Mouse (Mus musculus) C2C12 (cell line): Measurements from ENCODE around the gene Gm4869. TPM values are rescaled to one million over a fixed set of nuclear protein-coding genes. Genes with fewer than 3 reads are reported as not detected.
"Not testable (repeated sequence)": the region's sequence is repeated elsewhere in the genome, so short reads cannot be mapped to it uniquely, and the experiment has no call there.

Experiments
- H3K27me3 ChIP-seq: one replicate; pipeline ENCODE4 v1.6.1; 2011; ENCODE audit not compliant: control insufficient read depth, insufficient read depth, insufficient read length
- H3K36me3 ChIP-seq: one replicate; pipeline ENCODE4 v1.6.1; 2011; ENCODE audit not compliant: control insufficient read depth, insufficient read depth
- H3K4me3 ChIP-seq: one replicate; pipeline ENCODE4 v1.5.1; 2011; ENCODE audit warnings: mild to moderate bottlenecking, control low read depth; ENCODE audit not compliant: poor library complexity, insufficient read depth, severe bottlenecking
- H3K79me2 ChIP-seq: one replicate; pipeline ENCODE4 v1.6.1; 2011; ENCODE audit not compliant: control insufficient read depth, insufficient read depth
- H3K79me3 ChIP-seq: one replicate; pipeline ENCODE4 v1.6.1; 2011; ENCODE audit warnings: low read depth, control low read depth
- H3ac ChIP-seq: one replicate; pipeline ENCODE3; 2011; ENCODE audit warnings: low read depth; ENCODE audit not compliant: control insufficient read depth, insufficient read length
- CEBPB ChIP-seq: IDR thresholded peaks from one replicate; pipeline ENCODE4 v1.6.1; 2011; ENCODE audit warnings: low read depth, mild to moderate bottlenecking, control low read depth, moderate library complexity
- CTCF ChIP-seq: IDR thresholded peaks from one replicate; pipeline ENCODE4 v1.5.1; 2011; ENCODE audit not compliant: control insufficient read depth, insufficient read depth, insufficient read length
- FOSL1 ChIP-seq: IDR thresholded peaks from one replicate; pipeline ENCODE4 v1.8.0; 2011; ENCODE audit warnings: mild to moderate bottlenecking, low read length; ENCODE audit not compliant: poor library complexity, insufficient read depth, severe bottlenecking
- MAX ChIP-seq: IDR thresholded peaks from one replicate; pipeline ENCODE4 v1.6.1; 2011; ENCODE audit warnings: mild to moderate bottlenecking, control low read depth
- MYOD1 ChIP-seq: IDR thresholded peaks from one replicate; pipeline ENCODE4 v1.6.1; 2011; ENCODE audit warnings: low read depth; ENCODE audit not compliant: control insufficient read depth, insufficient read length
- MYOG ChIP-seq: IDR thresholded peaks from one replicate; pipeline ENCODE4 v1.6.1; 2011; ENCODE audit not compliant: control insufficient read depth, insufficient read length; ENCODE audit errors: extremely low read depth
- USF1 ChIP-seq: IDR thresholded peaks from one replicate; pipeline ENCODE4 v1.6.1; 2011; ENCODE audit warnings: low read depth, mild to moderate bottlenecking, control low read depth, moderate library complexity
- polyA plus RNA-seq: library from polyadenylated mRNA; unstranded; fragments of >200 nt; fragmentation: generic; extraction: Trizol; gene quantifications from one replicate; pipeline ENCODE4 v1.2.1, GENCODE M21; 2012; ENCODE audit warnings: missing spikeins

The Gm4869 gene
- polyA plus RNA-seq, 1 experiment, result 0.01 TPM

DNA sequence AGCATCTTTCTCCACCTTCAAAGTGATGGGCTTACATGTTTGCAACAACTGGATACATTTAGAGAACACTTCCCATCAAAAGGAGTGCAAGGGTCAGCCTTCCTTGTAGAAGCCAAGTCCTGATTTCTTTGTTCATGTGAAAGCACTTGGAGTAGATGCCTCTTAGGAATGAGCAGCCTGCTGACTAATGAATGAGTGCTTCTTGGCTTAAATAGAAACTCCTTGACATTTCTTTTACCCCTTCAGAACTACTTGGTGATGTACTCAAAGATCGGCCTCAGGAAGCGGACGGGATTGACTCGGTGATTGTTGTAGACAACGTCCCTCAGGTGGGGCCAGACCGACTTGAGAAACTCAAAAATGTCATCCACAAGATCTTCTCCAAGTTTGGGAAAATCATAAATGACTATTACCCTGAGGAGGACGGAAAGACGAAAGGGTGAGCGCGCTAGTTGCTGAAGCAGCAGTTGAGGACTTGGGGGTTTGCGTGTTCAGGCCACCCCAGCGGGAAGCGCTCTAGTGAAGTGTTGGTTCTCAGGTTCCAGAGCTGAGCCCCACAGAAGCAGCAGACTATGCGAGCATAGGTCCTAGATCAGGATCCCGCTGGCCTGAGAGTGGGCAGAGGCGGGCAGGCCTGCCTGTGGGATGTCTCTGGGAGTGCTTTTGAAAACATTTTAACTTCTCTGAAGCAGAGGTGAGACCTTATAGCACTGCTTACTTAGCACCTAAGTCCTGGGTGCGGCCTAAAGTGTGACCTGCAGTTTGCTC is 20.2 kb upstream of the Gm4869 start:
- H3K4me3 ChIP-seq, result no peak overlapping the region
- H3K79me2 ChIP-seq, result peaks cover 85% of the 10 kb centered on the region
- peaks cover 85% of the 10 kb centered on the region for H3K36me3 ChIP-seq
- H3ac ChIP-seq, result no peak overlapping the region
- peaks cover 67% of the 10 kb centered on the region for H3K79me3 ChIP-seq
- no peak for TF ChIP-seq CTCF
- no peak for TF ChIP-seq CEBPB
- no peak for TF ChIP-seq MYOG
- TF ChIP-seq FOSL1, result no peak
- no peak for TF ChIP-seq MAX
- TF ChIP-seq MYOD1, result no peak
- no peak for TF ChIP-seq USF1
- H3K27me3 ChIP-seq, result no peaks in the 10 kb centered on the region

DNA sequence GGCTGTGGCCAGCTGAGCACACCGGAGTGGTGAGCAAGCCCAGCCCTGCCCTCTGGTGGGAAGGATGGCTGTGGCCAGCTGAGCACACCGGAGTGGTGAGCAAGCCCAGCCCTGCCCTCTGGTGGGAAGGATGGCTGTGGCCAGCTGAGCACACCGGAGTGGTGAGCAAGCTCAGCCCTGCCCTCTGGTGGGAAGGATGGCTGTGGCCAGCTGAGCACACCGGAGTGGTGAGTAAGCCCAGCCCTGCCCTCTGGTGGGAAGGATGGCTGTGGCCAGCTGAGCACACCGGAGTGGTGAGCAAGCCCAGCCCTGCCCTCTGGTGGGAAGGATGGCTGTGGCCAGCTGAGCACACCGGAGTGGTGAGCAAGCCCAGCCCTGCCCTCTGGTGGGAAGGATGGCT is 6.3 kb upstream of the Gm4869 start:
- not testable (repeated sequence) for H3ac ChIP-seq, H3K79me2 ChIP-seq, H3K27me3 ChIP-seq, H3K4me3 ChIP-seq, H3K79me3 ChIP-seq
- peaks cover 90% of the 10 kb centered on the region for H3K36me3 ChIP-seq

DNA sequence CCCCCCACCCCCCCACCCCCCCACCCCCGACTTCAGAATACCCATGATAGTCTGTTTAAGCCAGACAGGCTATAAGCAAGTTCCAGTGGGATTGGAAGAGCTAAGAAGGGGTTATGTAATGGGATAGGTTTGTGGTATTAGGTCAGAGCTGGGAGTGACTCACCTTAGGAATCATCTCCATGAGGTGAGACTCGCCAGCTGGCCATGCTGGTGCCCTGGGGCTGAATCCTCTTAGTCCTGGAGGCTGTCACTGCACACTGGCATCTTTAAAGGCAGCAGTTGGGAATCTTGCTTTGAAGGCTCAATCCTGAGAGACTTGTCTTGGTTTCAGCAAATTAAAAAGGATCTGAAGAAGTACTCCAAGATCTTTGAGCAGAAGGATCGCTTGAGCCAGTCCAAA is 4.0 kb upstream of the Gm4869 start:
- H3K4me3 ChIP-seq, result no peak overlapping the region
- TF ChIP-seq CTCF (no peak), MYOD1 (no peak), CEBPB (no peak), MAX (no peak), FOSL1 (no peak), USF1 (no peak), MYOG (no peak)
- H3K79me2 ChIP-seq, result no peaks in the 10 kb centered on the region
- H3K27me3 ChIP-seq, result no peaks in the 10 kb centered on the region
- H3K36me3 ChIP-seq, result peaks cover 89% of the 10 kb centered on the region
- H3ac ChIP-seq, result no peak overlapping the region
- peaks cover 1% of the 10 kb centered on the region for H3K79me3 ChIP-seq

DNA sequence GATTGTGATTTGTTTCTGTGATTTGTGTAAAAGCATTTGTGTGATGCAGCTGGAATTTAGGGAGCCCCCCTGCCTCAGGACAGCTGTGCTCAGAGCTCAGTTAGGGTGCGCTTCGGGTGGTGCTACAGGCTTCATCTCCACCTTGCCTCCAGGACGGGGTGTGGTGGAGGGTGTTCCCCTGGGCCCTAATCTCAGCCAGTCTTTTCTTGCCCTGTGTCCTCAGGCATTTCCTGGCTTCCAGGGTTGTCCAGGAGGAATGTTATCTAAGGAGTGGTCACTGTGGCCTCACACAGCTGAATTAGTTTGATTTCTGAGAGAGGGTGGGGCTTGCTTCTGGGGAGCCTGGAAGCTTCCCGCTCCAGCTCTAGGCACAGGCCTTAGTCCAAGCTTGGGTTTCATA is 1.4 kb upstream of the Gm4869 start:
- peaks cover 1% of the 10 kb centered on the region for H3K79me3 ChIP-seq
- H3K27me3 ChIP-seq, result no peaks in the 10 kb centered on the region
- H3K4me3 ChIP-seq, result no peak overlapping the region
- H3K79me2 ChIP-seq, result no peaks in the 10 kb centered on the region
- no peak overlapping the region for H3ac ChIP-seq
- peaks cover 70% of the 10 kb centered on the region for H3K36me3 ChIP-seq
- TF ChIP-seq USF1 (no peak), MYOD1 (no peak), FOSL1 (no peak), CTCF (no peak), CEBPB (no peak)

DNA sequence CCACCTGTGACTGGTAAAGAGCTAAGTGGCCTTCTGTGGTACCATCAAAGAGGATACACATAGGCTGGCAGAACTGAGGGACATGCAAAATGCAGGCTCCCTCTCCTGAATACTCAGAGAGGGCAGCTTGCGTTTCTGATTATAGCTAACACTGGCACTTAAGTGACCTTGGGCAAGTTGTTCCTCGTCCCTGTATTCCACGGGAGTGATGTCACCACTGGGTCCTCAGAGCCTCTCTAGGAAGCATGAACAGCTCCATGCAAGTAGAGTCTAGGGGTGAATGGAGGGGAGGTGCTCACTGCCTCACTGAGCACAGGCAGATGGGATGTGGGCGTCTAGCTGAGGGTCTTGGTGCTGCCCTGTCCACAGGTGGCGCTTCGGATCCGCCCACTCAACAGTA is 609 bp downstream of the Gm4869 start:
- Histone ChIP-seq H3K79me2 (no peaks in the 10 kb centered on the region), H3K27me3 (no peaks in the 10 kb centered on the region), H3K36me3 (peaks cover 53% of the 10 kb centered on the region), H3K4me3 (no peak overlapping the region), H3ac (no peak overlapping the region), H3K79me3 (no peaks in the 10 kb centered on the region)
- no peak for TF ChIP-seq USF1

DNA sequence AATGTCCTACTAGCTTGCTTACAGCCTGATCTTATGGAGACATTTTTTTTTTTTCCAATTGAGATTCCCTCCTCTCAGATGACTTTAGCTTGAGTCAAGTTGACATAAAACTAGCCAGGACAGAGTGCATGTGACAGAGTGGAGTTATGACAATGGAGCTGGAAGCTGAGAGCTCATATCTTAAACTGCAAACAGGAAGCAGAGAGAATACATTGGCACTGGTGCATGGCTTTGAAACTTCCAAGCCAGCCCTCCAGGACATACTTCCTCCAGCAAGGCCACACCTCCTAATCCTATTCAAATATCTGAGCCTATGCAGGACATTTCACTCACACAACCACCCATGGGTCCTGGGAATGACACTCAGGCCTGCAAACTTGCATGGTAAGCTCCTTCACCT is 9.0 kb downstream of the Gm4869 start:
- no peak overlapping the region for H3ac ChIP-seq
- no peak for TF ChIP-seq MYOD1
- no peak for TF ChIP-seq USF1
- TF ChIP-seq MAX, result no peak
- TF ChIP-seq CEBPB, result no peak
- TF ChIP-seq CTCF, result no peak
- TF ChIP-seq MYOG, result no peak
- TF ChIP-seq FOSL1, result no peak
- H3K79me2 ChIP-seq, result no peaks in the 10 kb centered on the region
- no peaks in the 10 kb centered on the region for H3K27me3 ChIP-seq
- H3K36me3 ChIP-seq, result no peaks in the 10 kb centered on the region
- H3K4me3 ChIP-seq, result no peak overlapping the region
- no peaks in the 10 kb centered on the region for H3K79me3 ChIP-seq

DNA sequence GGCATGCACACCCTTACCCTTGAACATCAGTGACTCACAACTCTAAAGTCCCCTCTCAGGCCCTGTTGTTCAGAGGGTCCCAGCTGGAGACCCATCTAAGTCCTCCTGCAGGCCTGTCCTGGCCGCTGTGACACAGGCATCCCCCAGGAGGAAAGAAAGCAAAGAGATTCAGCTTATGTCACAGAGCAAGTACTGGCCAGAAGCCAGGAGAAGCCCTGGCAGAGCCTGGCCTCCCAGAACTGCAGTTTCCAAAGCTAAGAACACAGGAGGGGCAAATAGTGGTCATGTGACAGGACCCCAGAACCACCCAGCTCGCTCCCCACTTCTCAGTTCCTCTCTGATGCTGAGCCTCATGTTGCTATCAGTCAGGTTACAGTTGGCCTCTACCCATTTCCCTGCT is 10.0 kb downstream of the Gm4869 start:
- H3K36me3 ChIP-seq, result no peaks in the 10 kb centered on the region
- no peak overlapping the region for H3ac ChIP-seq
- TF ChIP-seq MYOG, result no peak
- TF ChIP-seq USF1, result no peak
- no peaks in the 10 kb centered on the region for H3K27me3 ChIP-seq
- no peaks in the 10 kb centered on the region for H3K79me3 ChIP-seq
- no peak overlapping the region for H3K4me3 ChIP-seq
- H3K79me2 ChIP-seq, result no peaks in the 10 kb centered on the region
